In genomic region chr17:58820588-58821195, GRCm38 (mm10) we compare ENCODE assay signal across 9 mouse cellular contexts.
DNase-seq lines count a peak whose midpoint lies in the region; ATAC-seq lines count a peak whose summit lies in the region.
"Had no signal": no experiment of that assay in that cellular context is flagged by ENCODE, and none has a peak within 500 bp of the region (broad histone marks: within the 10 kb centered on the region; RNA-seq: fewer than 3 reads in every experiment).

No protein-coding gene starts in this region.

- no peak overlapping the region for H3K4me2 ChIP-seq in forebrain, embryonic 11.5 days (ENCODE audit: low read depth, low read length, severe bottlenecking)

- no peaks in the 10 kb centered on the region for H3K36me3 ChIP-seq in forebrain, embryonic 11.5 days (ENCODE audit: control insufficient read depth, insufficient read depth, low read length)
- no peaks in the 10 kb centered on the region for H3K36me3 ChIP-seq in forebrain, embryonic 10.5 days (replicated peaks)

- no peaks in the 10 kb centered on the region for H3K9me3 ChIP-seq in forebrain, embryonic 11.5 days (ENCODE audit: control insufficient read depth, low read length)
- H3K9me3 ChIP-seq in forebrain, embryonic 10.5 days = no peaks in the 10 kb centered on the region

- intact Hi-C loops in left cerebral cortex, postnatal 4 days (cut with DNase I) = loop anchor here (5.0 kb wide), 1 partner anchor 1048 kb away; no protein-coding TSS in a partner anchor

- DNase-seq in forebrain, embryonic 11.5 days (ENCODE audit: low spot score) = no peak
- DNase-seq in forebrain, embryonic 10.5 days (ENCODE audit: extremely low spot score, low spot score) = no peak
- DNase-seq in urinary bladder, postnatal 14 days (ENCODE audit: low spot score) = peak; percentile 3
- DNase-seq in urinary bladder, adult 18-20 months (ENCODE audit: low spot score in 2 of 2) = no peak
- peak; percentile 10 for DNase-seq in left cerebral cortex, postnatal 4 days
- no peak for DNase-seq in spleen, postnatal 36 days (ENCODE audit: low spot score in 2 of 2)
- no peak for DNase-seq in T-cell, adult 2 months (ENCODE audit: low spot score)
- no peak for DNase-seq in B cell, adult 2 months

- peak; percentile 33; the same call in 1 of the 2 replicates for ATAC-seq in forebrain, embryonic 11.5 days (replicated peaks; ENCODE audit: low FRiP score)

- H3K27me3 ChIP-seq in forebrain, embryonic 11.5 days (ENCODE audit: control insufficient read depth, insufficient read depth, low read length) = no peaks in the 10 kb centered on the region
- no peaks in the 10 kb centered on the region for H3K27me3 ChIP-seq in forebrain, embryonic 10.5 days (ENCODE audit: poor library complexity, severe bottlenecking)

- H3K27ac ChIP-seq in forebrain, embryonic 11.5 days (ENCODE audit: low read depth, low read length) = no peak overlapping the region
- no peak overlapping the region for H3K27ac ChIP-seq in forebrain, embryonic 10.5 days
- H3K27ac ChIP-seq: macrophage had no signal

- 30% methylated on average over 4 of the region's 4 CpGs for WGBS in forebrain, embryonic 11.5 days
- 32% methylated on average over 4 of the region's 4 CpGs for WGBS in forebrain, embryonic 10.5 days

- no peak overlapping the region for H3K4me3 ChIP-seq in forebrain, embryonic 11.5 days (ENCODE audit: low read depth, low read length)
- no peak overlapping the region for H3K4me3 ChIP-seq in forebrain, embryonic 10.5 days

- no peak overlapping the region for H3K9ac ChIP-seq in forebrain, embryonic 11.5 days (ENCODE audit: low read length)

- H3K4me1 ChIP-seq in forebrain, embryonic 11.5 days (replicated peaks; ENCODE audit: control insufficient read depth, insufficient read depth, low read length) = no peaks in the 10 kb centered on the region
- H3K4me1 ChIP-seq in forebrain, embryonic 10.5 days = peaks cover 20% of the 10 kb centered on the region

Comparison
In these comparisons a context has a peak if more than half of its experiments do, and no peak if none do; other contexts are left out.
1. DNase-seq: peak in urinary bladder, postnatal 14 days (single experiment) and left cerebral cortex, postnatal 4 days (single experiment); none in forebrain, embryonic 11.5 days (single experiment), forebrain, embryonic 10.5 days (single experiment), urinary bladder, adult 18-20 months (0 of 2), spleen, postnatal 36 days (0 of 2), T-cell, adult 2 months (single experiment) and B cell, adult 2 months (0 of 2).